Mouse (Mus musculus) left cerebral cortex, adult 11 months (tissue): ENCODE results near the gene Stard7.
"Not testable (repeated sequence)": the region's sequence is repeated elsewhere in the genome, so short reads cannot be mapped to it uniquely, and the experiment has no call there.

Experiments used
- DNase-seq: peaks from one replicate; pipeline ENCODE4 v3.0.0; 2022; ENCODE audit warnings: low spot score

Stard7 gene

DNA sequence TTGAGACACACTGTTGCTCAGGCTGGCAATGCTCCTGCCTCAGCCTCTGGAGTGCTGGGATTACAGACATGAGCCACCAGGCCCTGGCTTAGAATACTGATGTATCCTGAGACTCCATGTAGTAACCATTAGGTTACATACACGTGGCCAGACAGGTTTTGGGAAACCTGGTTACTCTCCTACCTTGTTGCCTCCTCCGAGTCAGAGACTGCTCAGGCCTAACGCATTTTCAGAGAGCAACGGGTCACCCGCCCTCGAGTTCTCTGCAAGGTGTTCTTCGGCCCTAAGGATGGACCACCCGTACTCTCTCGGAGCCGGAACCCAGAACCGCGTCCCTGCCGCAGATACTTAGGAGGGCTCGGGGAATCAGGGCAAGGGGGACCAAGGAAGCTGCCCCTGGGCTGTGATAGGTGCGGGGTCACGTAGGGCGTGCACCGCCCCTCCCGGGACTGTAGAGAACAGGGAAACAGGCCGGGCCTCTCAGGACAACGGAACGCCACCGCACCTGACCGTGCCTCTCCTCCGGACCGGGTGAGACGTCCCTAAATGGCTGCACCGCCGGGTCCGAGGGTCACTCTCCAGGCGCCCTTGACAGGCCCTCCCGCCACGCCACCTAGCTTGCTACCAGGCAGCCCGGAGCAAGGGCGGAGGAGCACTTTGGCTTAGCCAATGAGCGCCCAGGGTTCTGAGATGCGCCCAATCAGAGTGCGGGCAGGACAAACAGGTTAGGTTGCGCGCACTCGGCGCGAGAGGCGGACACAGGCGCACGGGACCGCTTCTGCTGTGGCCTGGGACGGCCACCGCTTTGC, at the start of gene Stard7:
Gene Stard7, plus strand, starts transcription at position 728 of the 809 bp plus-strand sequence.
- peak; percentile 94 for DNase-seq

DNA sequence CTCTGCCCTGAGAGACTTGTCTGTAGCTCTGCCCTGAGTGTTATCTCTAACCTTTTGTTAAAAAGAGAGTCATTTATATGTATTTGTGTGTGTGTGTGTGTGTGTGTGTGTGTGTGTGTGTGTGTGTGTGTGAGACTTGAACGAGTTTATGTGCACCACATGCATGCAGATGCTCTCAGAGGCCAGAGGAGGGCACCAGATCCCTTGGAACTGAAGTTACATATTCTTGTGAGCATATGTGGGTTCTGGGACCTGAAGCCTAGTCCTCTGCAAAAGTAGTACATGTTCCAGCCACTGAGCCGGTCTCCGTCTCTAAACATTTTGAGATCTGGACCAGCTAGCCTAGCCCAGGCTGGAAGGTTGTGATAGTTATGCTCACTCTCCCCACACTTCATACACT, 44.8 kb upstream of the Stard7 start:
- DNase-seq, result no peak

DNA sequence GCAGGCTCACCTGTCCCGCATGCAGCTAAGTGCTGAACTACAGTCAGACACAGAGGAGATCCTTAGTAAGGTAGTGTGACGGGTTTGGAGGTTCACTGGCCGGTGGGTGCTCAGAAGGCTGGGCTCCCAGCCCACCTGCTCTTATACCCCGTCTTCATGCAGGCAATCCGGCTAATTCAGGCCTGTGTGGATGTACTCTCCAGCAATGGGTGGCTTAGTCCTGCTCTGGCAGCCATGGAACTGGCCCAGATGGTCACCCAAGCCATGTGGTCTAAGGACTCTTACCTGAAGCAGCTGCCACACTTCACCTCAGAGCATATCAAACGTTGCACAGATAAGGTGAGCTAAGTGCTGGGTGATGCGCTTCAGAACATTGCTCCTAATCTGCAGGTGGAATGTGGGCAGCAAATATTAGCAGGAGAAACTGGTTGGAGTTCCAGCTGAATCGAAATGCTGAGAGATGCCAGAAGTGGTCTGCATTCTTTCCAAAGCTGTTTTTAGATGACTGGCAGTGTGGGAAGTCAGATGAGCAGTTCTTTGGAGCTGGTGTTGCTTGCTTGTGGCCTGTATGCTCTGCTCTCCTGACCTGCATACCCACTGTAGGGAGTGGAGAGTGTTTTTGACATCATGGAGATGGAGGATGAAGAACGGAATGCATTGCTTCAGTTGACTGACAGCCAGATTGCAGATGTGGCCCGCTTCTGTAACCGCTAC, 32.0 kb upstream of the Stard7 start:
- no peak for DNase-seq

DNA sequence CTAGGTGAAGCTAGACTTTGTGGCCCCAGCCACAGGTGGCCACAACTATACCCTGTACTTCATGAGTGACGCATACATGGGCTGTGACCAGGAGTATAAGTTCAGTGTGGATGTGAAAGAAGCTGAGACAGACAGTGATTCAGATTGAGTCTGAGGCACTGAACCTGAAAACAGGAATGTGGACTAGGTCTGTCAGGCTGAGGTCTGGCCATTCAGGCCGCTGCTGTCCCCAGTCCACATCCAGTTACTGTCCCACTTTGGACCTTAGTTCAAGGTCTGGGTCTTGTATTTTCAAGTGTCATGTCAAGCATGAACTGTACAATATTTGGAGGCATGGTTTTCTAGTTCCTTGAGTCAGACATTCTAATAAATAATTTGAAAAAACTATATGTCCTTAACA, 30.0 kb upstream of the Stard7 start:
- no peak for DNase-seq

DNA sequence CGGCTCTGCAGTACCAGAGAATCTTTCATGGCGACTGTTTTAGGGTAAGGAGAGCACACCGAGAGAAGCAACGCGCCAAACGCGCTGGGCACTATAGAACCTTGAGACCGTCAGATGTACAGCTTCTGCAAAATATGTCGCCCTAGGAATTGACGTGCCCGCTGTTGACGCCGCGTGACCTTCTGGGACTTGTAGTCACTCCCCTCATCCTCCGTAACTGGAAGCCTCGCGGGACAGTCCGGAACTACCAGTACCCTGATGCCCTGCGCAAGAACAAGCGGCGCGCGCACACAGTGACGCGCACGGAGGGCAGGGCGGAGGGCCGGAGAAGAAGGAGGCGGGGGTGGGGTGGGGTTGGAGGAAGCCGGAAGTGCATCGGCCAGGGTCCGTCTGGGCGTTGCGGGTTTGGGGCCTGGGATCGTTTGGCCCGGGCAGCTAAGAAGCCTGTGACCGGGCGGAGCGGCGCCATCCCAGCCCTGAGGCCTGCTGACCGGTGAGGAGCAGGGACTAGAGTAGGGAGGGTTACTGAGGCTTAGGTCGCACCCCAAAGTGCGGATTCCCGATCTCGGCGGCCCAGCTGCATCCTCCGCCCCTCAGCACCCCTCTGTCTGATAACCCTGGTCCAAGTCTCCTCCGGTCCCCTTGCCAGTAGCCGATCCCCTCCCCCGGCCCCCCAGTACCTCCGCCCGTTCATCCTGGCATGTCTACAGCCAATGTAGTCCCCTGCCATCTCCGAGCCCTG, 22.3 kb upstream of the Stard7 start, which contains the start of the genes Ciao1 and Tmem127:
Gene Ciao1, minus strand, starts transcription at position 225 of the 742 bp plus-strand sequence.
Gene Tmem127, plus strand, starts transcription at position 317 of the 742 bp plus-strand sequence.
- peak; percentile 95 for DNase-seq

DNA sequence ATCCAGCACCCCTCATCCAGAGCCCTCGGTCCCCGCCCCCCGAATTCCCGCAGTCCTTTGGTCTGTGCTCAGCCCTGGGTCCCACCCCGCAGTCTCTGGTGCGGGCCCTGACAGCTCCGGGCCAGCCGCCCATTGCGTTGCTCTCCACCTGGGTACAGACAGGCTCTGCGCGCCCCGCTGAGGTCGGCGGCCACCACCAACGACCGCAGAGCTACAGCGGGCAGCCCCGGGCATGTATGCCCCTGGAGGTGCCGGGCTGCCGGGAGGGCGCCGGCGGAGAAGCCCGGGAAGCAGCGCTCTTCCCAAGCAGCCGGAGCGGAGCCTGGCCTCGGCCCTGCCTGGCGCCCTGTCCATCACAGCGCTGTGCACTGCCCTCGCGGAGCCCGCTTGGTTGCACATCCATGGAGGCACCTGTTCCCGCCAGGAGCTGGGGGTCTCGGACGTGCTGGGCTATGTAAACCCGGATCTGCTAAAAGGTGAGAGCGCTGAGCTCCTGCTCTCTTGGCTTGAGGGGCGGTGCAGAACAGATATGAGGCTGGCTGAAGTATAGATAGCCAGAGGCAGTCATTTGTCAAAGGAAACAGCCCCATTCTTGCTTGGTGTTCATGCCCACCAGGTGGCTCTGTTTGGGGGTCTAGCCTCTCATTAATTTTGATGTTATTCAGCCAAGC, 21.5 kb upstream of the Stard7 start:
- DNase-seq, result no peak

DNA sequence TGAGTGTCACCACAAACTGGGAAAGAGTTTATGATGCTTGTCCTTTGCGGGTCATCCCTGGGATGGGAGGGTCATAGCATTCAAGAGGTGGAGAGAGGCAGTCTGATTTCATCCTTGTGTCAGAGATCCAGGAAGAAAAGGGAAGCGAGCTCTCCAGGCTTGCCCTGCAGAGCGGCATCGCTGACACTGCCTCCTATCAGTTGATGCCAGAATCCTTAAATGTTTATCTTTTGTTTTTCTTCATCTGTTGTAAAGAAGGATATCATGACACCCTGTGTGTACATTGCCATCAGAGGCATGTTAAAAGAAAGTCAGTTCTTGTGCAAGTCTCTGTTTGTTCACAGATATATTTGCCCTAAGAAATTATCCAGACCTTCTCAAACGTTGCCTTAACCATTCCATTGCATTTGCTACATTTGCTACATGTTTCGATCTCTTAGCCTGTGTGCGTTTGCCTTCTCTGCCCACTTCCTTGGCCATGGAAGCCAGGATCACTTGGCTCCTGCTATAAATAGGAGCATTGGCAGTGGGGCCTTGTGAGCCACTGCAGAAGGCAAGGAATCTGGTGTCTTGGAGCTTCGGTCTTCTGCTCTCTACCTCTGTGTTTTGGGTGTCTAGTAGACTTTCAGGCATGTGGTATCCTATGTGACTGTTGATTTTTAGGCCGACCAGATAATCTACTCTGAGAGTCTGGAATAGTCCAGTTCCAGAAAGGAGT, 19.6 kb upstream of the Stard7 start:
- DNase-seq, result no peak

DNA sequence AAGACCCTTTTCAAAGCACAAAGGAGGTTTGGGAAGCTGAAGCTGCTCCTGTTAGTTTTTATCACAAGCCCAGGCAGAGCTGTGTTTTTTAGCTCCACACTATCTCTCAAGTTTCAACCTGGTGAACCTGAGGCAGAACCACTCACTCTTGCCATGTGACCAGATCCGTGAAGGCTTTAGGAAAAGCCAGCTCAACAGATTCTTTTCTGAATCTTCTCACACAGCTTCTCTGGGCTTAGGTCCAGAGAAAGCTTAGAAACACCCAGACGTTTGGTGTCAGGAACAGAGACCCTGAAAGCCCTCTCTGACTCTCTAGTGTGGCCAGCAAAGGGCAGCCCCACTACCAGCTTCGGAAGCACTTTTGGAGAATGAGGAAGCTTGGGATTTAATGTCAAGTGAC, 18.6 kb upstream of the Stard7 start:
- no peak for DNase-seq

DNA sequence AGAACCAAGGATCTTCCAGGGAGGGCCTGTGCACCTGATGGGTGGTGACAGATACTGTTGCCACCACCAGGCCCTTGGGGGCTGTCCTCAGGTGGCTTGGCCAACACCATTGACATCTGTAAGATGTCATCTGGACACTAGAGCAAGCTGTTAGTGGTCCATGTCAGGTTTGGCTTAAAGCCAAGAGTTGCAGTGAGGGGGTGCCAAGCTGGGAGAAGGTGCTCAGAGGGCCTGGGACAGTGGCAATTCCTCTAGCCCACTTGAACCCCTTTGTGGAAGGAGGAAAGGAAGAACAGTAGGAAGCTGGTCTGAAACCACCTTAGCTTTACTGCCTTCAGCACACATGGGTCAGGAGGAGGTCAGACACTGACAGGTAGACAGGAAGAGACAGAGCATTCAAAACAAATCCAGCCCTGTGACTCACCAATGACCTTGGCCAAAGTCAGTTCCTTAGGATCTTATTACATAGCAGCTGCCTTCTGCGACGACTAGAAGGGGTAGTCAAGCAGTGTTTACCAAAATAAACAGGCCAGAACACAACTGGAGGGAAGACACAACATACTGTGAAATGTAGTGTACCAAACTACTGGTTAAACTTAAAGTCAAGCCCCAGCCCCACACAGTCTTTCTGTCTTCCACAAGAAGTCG, 18.0 kb upstream of the Stard7 start:
- no peak for DNase-seq

DNA sequence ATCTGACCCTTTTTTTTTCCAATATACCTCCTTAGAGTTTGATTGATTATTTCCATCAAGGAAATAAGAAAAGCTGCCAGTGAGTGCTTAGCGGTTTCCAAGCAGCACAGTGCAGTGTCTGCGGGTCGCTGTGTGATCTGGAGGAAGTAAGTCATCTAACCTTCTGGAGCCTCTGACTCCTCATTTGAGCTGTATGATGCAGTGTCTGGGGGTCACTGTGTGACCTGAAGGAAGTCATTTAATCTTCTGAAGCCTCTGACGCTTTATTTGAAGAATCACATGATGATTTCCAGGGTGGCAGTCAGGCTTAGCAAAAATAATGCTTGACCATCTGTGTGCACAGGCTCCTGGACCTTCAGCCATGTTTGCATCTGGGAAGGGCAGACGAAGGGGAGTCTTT, 17.2 kb upstream of the Stard7 start:
- DNase-seq, result no peak

DNA sequence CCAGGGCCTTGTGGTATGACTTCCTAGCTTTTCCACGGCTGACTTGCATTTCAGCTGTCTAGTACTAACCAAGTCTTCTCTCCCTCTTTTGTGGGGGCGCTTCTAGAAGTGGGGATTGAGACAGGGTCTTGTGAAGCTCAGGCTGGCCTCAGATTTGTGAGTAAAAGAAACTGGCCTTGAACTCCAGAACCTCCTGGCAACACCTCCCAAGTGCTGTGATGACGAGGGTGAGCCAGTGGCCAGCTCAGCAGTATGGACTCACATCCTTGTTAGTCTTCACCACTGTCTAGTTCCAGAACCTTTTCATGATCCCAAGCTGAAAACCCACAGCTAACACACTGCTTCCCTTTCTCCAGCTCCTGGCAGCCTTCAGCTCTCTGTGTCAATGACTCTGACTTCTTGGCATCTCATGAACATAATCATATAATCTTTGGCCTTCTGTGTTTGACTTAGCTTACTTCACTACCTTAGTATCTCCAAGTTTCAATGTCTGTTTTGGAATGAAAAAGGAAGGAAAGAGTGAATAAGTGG, 15.3 kb upstream of the Stard7 start:
- no peak for DNase-seq

DNA sequence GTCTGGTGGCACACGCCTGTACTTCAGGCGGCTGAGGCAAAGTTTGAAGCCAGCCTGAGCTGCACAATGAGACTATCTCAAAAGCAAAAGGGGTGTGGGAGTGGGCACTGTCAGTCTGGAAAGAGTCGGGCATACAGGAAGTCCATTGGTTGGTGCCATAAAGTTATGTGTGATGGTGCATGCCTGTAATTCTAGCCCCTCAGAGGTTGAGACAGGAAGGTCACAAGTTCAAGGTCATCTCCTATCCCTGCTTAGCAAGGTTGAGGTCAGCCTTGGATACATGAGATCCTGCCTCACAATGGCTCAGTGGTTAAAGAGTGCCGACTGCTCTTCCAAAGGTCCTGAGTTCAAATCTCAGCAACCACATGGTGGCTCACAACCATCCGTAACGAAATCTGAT, 14.7 kb upstream of the Stard7 start:
- DNase-seq, result no peak

DNA sequence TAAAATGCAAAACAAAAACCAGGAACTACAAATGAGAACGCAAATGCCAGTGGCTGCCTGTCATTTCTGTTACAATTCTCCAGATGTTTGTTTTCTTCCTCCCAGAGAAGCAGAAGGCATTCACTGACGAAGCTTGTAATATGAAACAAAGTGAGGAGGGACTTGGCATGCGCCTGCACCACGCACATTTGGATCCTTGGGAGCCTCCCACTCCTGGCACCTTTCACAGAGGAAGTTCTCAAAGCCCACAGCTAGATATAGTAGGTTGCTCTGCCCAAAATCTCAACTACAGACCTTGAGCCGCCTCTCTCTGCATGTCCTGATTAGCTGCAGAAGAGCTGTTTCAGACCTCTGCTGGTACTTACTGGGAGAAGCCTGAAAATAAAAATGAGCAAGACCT, 10.7 kb upstream of the Stard7 start:
- DNase-seq, result no peak

DNA sequence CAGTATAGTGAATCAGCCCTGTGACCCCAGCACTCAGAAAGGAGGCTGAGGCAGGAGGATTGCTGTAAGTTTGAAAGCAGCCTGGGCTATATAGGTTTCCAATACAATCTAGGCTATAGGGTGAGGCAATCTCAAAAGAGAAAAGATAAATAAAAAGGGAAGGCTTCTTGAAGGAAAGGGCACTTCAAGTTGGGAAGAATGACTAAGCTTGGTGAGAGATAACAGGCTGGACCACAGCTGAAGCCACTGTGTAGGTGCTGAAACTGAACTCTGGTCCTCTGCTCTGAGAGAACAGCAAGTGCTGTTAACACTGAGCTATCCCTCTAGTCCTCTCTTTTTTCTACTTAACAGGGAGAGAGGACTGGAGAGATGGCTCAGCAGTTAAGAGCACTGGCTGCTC, 7.5 kb upstream of the Stard7 start:
- no peak for DNase-seq

DNA sequence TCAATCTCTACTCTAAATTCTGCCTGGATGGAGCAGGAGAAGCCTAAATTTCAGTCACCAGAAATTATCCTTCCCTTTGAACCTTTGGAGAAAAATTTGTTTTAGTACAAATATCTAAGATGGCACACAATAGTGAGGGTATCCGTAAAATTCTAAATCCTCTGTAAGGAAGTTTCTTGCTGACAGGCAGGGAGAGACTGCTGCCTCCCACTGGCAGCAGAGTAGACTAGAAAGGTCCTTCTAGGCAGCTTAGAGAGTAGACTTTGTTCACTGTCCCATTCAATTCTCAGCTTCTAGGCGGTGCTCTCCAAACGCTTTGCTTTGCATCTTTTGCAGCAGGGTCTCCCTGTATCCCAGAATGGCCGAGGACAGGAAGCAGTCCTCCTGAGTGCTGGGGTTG, 2.2 kb upstream of the Stard7 start:
- no peak for DNase-seq

DNA sequence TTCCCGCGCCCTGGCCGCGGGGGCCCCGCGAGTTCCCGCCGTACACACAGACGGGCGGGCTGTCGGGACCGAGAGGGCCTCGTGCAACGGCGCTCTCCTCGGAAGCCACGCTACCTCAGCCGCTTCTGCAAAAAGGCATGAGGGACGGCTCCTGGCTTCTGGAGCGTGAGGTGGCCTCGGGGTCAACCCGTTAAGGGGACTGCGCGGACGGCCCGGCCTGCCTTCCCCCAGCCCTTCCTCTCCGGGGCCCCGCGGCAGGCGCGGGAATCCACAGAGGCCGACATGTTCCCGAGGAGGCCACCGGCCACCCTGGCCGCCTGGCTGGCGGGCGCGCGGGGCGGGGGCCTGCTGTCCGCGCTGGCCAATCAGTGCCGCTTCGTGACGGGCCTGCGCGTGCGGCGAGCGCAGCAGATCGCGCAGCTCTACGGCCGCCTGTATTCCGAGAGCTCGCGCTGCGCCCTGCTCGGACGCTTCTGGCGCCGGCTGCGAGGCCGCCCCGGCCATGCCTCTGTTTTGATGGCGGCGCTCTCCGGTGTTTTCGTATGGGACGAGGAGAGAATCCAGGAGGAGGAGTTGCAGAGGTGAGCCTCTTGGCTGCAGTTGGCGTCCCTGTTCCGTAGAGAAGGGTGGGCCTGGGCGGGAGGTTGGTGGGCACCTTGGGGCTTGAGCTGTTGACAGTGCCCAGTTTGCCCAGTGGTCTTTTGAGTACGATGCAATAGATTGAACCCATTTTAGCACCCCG, 453 bp downstream of the Stard7 start:
- DNase-seq, result peak; percentile 81

DNA sequence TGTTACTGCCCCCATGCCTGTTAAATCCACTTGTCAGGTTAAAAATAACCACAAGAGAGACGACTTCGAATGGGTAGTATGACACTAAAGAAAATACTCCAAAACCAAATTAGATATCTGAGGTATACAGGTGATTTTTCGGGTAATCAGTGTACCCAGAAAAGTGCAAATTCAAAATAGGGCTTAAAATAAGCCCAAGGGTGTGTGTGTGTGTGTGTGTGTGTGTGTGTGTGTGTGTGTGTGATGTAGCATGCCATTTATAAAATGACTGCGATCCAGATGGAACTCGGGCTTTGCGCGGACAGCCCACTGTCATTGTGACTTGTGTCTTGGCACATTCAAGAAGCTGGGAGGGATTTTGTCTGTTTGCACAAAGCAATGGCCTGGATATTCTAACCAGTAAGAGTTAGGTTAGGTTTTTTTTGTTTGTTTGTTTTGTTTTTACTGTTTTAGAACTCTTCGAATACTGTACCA, 1.1 kb downstream of the Stard7 start:
- DNase-seq, result no peak

DNA sequence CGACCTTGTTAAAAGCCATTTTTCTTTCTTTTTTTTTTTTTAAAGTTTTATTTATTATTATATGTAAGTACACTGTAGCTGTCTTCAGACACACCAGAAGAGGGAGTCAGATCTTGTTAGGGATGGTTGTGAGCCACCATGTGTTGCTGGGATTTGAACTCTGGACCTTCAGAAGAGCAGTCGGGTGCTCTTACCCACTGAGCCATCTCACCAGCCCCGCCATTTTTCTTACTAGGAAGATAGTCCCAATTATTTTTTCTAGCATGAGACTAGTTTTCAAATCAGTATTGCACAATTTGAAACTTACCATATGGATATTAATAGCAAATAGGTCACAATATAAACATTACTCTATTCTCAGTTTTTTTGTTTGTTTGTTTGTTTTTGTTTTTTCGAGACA, 2.0 kb downstream of the Stard7 start:
- DNase-seq, result not testable (repeated sequence)

DNA sequence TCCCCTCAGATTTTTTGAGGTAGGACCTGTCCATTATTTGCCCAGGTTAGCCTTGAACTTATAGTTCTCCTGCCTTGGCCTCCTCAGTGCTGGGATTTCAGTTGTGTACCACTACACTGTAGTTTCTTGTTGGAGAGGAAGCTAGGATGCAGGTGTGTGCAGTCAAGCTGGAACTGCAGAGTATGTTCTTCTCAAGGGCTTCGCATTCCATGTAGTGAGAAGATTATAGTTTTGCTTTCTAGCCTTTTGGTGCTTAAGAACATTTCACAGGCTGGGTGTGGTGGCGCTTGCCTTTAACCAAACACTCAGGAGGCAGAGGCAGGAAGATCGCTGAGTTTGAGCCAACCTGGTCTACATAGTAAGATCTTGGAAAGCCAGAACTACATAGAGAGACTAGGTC, 2.8 kb downstream of the Stard7 start:
- no peak for DNase-seq

DNA sequence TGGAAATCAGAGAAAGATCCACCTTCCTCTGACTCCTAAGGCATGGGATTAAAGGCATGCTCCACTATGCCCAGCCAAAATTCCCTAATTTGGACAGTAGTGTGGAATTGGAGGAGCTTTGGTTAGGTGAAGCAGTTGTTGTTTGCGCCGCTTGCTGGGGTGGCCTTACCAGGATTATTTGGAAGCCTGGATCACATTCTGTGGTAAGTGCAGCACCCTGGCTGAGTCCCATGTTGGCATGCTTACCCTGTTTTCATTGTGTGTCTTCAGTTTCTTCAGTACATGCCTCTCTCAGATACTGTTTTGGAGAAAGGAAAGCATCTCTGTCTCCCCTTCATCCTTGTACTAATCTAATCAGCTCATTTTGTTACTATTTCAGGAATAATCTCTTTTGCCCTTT, 4.6 kb downstream of the Stard7 start:
- DNase-seq, result no peak
